Mouse (Mus musculus) fibroblast of lung, adult 2 months (primary cell): ENCODE results near the gene Zfp980.
"Not testable (repeated sequence)": the region's sequence is repeated elsewhere in the genome, so short reads cannot be mapped to it uniquely, and the experiment has no call there.

Experiments used
- DNase-seq: peaks from one replicate; pipeline ENCODE4 v3.0.0-alpha.2; 2011; ENCODE audit warnings: low read depth

The Zfp980 gene

GRCm38 (mm10) chr4:145670385-145670784 lies at the start of gene Zfp980:
Gene Zfp980 (plus strand): TSS chr4:145670685.
- DNase-seq: not testable (repeated sequence)

GRCm38 (mm10) chr4:145640416-145641185 lies 29.9 kb upstream of the Zfp980 start:
- DNase-seq: not testable (repeated sequence)

GRCm38 (mm10) chr4:145674286-145674780 lies 3.8 kb downstream of the Zfp980 start:
- not testable (repeated sequence) for DNase-seq

- not testable (repeated sequence) for DNase-seq
Observed at GRCm38 (mm10) chr4:145680217-145680616, 9.7 kb downstream of the Zfp980 start.

GRCm38 (mm10) chr4:145680672-145681387 lies 10.3 kb downstream of the Zfp980 start:
- DNase-seq: not testable (repeated sequence)

- not testable (repeated sequence) for DNase-seq
Observed at GRCm38 (mm10) chr4:145682021-145682420, 11.5 kb downstream of the Zfp980 start.

- DNase-seq: not testable (repeated sequence)
Observed at GRCm38 (mm10) chr4:145683024-145683766, 12.7 kb downstream of the Zfp980 start.

GRCm38 (mm10) chr4:145686061-145686460 lies 15.6 kb downstream of the Zfp980 start:
- not testable (repeated sequence) for DNase-seq

GRCm38 (mm10) chr4:145744935-145745644 lies 74.6 kb downstream of the Zfp980 start:
- not testable (repeated sequence) for DNase-seq

- not testable (repeated sequence) for DNase-seq
Observed at GRCm38 (mm10) chr4:145745645-145745991, 75.1 kb downstream of the Zfp980 start.
